Mouse (Mus musculus): ENCODE measurements around the gene Fam20a. TPM values are rescaled to one million over a fixed set of nuclear protein-coding genes. Genes with fewer than 3 reads are reported as not detected.
"Not testable (repeated sequence)": the region's sequence is repeated elsewhere in the genome, so short reads cannot be mapped to it uniquely, and the experiment has no call there.

Fam20a gene
- polyA plus RNA-seq, 1 experiment from 2014 or later: 1.8 TPM

DNA sequence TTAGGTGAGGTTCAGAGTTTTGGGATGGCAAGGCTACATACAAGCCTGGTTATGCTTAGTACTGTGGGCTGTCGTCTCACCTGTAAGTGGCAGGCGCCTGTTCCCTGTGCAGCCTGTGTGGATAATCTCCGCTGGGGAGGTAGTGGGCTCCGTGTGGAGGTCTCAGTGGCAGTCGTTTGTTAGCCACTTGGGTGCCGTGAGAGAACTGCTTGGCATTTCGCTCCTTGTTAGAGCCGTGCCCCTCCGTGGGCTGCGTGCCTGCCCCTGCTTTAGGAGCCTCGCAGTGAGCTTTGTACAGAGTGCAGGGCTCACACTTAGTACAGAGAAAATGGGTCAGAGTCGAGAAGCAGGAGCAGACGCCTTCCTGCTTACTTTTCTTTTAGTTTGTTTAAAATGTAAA is 57.8 kb downstream of the Fam20a start:
- no peak overlapping the region for H3K27ac ChIP-seq
- ATAC-seq (ENCODE audit: low FRiP score, low read depth): no peak
- no peaks in the 10 kb centered on the region for H3K27me3 ChIP-seq (replicated peaks)
- 91% methylated on average over 13 of the region's 13 CpGs for WGBS
- H3K9ac ChIP-seq: no peak overlapping the region
- H3K4me1 ChIP-seq: no peaks in the 10 kb centered on the region
- no peak overlapping the region for H3K4me3 ChIP-seq
- H3K4me2 ChIP-seq (replicated peaks): no peak overlapping the region
- peaks cover 83% of the 10 kb centered on the region for H3K36me3 ChIP-seq
- no peaks in the 10 kb centered on the region for H3K9me3 ChIP-seq

DNA sequence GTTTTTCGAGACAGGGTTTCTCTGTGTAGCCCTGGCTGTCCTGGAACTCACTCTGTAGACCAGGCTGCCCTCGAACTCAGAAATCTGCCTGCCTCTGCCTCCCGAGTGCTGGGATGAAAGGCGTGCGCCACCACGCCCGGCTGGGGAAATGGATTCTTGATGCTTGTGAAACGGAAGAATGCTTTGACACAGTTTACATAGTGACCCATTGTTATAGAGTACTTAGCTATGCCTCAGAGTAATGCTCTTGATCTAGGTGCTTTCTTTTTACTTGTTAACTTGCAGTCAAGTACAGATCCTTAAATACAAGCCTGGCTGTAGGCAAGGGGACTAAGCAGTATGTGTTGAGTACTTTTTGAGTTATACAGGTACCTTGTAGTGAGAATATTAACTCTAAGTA is 61.6 kb downstream of the Fam20a start:
- not testable (repeated sequence) for H3K27me3 ChIP-seq (replicated peaks); H3K9me3 ChIP-seq; H3K4me1 ChIP-seq; H3K4me2 ChIP-seq (replicated peaks); H3K27ac ChIP-seq; ATAC-seq (ENCODE audit: low FRiP score, low read depth); H3K4me3 ChIP-seq; H3K9ac ChIP-seq
- H3K36me3 ChIP-seq: peaks cover 69% of the 10 kb centered on the region
- 93% methylated on average over 8 of the region's 8 CpGs for WGBS

DNA sequence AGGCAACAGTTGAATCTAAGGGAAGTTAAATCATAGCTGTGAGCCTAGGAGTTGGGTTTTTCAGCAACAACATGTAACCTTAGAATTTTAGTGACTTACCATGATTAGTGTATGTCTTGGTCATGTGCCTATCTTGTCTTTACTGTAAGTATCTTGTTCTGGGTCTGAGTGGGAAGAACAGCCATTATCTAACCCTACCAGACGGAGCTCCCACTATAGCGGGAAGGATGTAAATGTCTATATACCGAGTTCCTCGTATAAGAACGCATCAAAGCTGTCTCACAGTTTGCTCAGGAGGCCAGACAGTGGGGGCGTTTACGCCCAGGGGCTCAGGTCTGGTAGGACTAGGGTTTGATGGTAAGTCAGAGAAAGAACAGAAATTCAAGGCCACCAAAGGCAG is 65.8 kb downstream of the Fam20a start:
- H3K9ac ChIP-seq: no peak overlapping the region
- H3K27me3 ChIP-seq (replicated peaks): no peaks in the 10 kb centered on the region
- H3K4me3 ChIP-seq: no peak overlapping the region
- peaks cover 53% of the 10 kb centered on the region for H3K36me3 ChIP-seq
- H3K27ac ChIP-seq: no peak overlapping the region
- peaks cover 18% of the 10 kb centered on the region for H3K4me1 ChIP-seq
- no peak for ATAC-seq (ENCODE audit: low FRiP score, low read depth)
- WGBS: 93% methylated on average over 7 of the region's 7 CpGs
- no peaks in the 10 kb centered on the region for H3K9me3 ChIP-seq
- H3K4me2 ChIP-seq (replicated peaks): no peak overlapping the region

DNA sequence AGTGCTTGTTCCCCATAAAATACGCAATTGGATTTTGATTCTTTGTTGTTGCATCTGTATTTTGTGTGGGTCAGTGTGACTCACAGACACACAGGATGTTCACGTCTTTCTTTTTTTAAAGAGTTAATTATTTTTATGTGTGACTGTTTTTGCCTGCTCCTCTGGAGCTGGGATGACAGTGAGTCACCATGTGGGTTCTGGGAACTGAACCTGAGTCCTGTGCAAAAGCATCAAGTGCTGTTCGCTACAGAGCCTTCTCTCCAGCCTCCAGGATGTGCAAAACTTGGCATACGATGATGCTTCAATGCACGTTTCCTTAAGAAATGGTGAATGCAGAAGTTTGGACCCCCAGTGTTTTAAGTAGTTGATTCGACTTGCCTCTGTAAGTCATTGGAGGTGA is 67.5 kb downstream of the Fam20a start:
- Histone ChIP-seq H3K4me1 (peaks cover 23% of the 10 kb centered on the region), H3K27me3 (replicated peaks) (no peaks in the 10 kb centered on the region), H3K9ac (no peak overlapping the region), H3K36me3 (peaks cover 37% of the 10 kb centered on the region), H3K4me3 (no peak overlapping the region), H3K9me3 (no peaks in the 10 kb centered on the region), H3K27ac (no peak overlapping the region), H3K4me2 (replicated peaks) (no peak overlapping the region)
- ATAC-seq (ENCODE audit: low FRiP score, low read depth): no peak
- 90% methylated on average over 6 of the region's 6 CpGs for WGBS

DNA sequence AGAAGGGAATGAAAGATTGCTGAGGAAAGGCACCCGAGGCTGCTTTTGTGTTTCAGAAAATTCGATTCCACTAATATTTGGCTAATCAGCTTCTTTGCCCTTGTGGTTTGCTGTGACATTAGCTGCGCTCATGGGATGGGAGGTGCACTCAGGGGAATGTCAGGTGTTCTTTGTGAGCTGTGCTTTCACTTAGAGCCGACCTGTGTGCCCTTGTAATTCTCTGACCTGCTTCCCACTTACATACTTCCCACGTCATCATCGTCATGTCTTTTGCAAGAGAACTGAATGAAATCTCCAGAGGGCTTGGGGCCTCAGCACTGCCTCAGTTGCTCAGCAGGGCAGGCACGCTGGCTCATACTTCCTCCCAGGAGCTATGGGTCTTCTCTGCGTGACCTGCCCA is 68.9 kb downstream of the Fam20a start:
- Histone ChIP-seq H3K4me2 (replicated peaks) (peak overlapping the region; percentile 78), H3K27ac (no peak overlapping the region), H3K27me3 (replicated peaks) (no peaks in the 10 kb centered on the region), H3K36me3 (peaks cover 36% of the 10 kb centered on the region), H3K4me1 (peaks cover 30% of the 10 kb centered on the region), H3K4me3 (0 out of 2 replicates have a peak overlapping the region, but pooled peaks have one; percentile 1), H3K9me3 (no peaks in the 10 kb centered on the region), H3K9ac (no peak overlapping the region)
- WGBS: 78% methylated on average over 8 of the region's 8 CpGs
- no peak for ATAC-seq (ENCODE audit: low FRiP score, low read depth)

DNA sequence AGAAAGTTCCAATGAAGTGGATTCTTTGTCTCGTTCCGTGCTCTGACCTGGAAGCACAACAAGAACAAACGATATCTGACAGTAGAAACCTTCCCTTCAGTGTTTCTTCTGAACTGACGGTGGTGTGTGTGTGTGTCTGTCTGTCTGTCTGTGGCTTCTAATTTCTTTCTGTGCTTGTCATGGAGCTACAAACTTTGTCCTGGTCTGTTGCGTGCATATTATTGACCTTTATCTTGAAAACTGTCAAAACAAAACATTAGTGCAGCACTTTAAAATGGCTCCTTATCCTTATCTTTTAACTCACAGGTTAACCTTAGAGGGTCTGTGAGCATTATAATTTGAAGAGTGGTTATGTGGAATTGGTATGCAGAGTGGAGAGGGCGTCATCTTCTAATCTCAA is 69.6 kb downstream of the Fam20a start:
- H3K4me3 ChIP-seq: peak overlapping the region; percentile 99
- H3K9me3 ChIP-seq: no peaks in the 10 kb centered on the region
- H3K27me3 ChIP-seq (replicated peaks): no peaks in the 10 kb centered on the region
- ATAC-seq (ENCODE audit: low FRiP score, low read depth): no peak
- H3K27ac ChIP-seq: no peak overlapping the region
- H3K4me1 ChIP-seq: peaks cover 30% of the 10 kb centered on the region
- peak overlapping the region; percentile 98 for H3K9ac ChIP-seq
- peaks cover 36% of the 10 kb centered on the region for H3K36me3 ChIP-seq
- WGBS: 64% methylated on average over 6 of the region's 6 CpGs
- H3K4me2 ChIP-seq (replicated peaks): peak overlapping the region; percentile 78

DNA sequence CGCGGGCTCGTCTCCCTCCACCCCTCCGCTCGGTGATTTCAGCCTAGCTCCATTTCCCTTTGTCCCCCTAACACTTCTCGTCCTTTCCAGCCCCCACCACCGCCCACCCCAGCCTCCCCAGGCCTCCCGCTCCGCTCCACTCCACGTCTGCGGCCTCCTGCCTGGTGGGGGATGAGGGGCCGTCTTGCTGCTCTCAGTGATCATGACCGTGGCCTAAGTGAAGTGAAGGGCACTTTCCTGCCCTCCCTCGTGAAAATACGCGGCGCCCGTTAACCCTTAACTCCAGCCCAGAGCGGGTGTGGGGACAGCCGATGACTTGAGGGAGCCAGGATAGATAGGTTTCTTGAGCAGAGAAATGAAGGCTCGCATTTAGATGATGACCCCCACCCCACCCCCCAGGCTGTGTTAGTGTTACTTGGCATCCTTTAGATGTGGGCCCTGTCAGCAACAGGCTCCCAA is 70.5 kb downstream of the Fam20a start:
- Histone ChIP-seq H3K4me2 (replicated peaks) (peak overlapping the region; percentile 78), H3K4me1 (peaks cover 30% of the 10 kb centered on the region), H3K9ac (peak overlapping the region; percentile 98), H3K27ac (no peak overlapping the region), H3K4me3 (peak overlapping the region; percentile 99), H3K9me3 (no peaks in the 10 kb centered on the region), H3K36me3 (peaks cover 29% of the 10 kb centered on the region), H3K27me3 (replicated peaks) (no peaks in the 10 kb centered on the region)
- under 1% methylated on average over 21 of the region's 21 CpGs for WGBS
- ATAC-seq (ENCODE audit: low FRiP score, low read depth): 0 out of 2 replicates have a peak, but pooled peaks have one; percentile 1

DNA sequence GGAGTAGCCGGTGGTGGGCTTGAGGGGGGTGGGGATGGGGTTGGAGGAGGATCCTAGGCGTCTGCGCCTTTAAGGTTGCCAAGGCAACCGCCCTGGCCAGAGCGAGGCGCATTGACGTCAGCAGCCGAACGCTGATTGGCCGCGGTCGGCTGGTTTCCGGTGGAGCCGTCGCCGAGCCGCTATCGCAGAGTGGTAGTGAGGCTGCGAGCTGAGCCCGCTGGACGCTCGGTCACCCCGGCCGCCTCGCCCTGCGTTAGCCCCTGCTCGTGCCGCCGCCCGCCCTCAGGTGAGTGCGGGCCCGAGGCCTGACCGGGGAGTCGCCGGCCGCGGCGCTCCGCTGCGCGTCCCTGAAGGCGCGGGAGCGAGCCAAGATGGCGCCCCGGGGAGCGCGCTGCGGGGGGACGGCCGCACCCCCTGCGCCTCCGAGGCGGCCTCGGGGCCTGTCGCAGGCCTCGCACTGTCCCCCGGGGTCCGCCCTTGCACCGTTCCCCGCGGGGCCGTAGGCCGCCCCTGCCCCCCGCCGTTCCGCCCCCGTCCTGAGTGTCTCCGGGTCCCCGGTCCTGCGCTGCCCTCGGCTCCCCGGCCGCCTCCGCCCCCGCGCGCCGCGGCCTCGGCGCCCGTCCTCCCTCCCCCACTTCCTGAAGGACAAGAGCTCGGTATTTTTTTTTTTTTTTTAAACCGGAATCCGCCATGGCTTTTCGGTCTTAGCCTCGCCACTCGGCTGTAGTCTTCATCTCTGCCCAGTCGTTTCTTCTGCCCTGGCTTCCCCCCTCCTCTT is 71.1 kb downstream of the Fam20a start:
- WGBS: under 1% methylated on average over 87 of the region's 90 CpGs
- peak; percentile 96 for ATAC-seq (ENCODE audit: low FRiP score, low read depth)

DNA sequence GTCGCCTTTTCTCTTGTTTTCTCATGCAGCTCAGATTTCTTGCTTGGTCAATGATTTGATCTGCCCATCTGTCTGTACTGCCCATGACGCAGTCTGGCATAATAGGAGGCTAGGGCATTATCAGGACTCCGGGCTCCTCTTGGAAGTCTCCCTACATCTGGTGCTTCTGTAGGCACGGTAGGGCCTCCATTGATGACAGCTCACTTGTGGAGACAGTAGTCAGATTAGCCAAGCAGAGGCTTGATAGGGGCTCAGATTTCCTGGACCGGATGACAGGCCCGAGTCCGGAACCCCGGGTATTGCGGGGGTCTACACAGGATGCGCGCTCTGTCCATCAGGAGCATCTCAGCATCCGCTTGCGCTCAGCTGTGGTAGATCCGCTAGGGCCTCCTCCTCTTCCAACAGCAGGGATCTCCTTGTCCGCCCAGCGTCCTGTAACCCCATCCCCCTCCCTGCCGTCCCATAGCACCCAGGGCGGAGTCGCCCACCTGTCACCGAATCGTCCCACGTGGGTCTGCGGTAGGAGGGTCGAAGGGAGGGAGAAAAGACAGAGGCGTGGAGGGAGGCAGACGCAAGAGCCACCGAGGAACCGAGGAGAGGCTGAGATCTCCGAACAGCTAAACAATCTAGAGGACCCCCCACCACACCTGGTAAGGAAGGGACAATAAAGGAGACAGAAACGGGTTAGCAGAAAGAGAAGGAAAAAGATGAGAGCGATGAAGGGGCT is 71.9 kb downstream of the Fam20a start:
- peak overlapping the region; percentile 78 for H3K4me2 ChIP-seq (replicated peaks)
- peak overlapping the region; percentile 99 for H3K4me3 ChIP-seq
- H3K36me3 ChIP-seq: peaks cover 15% of the 10 kb centered on the region
- H3K27me3 ChIP-seq (replicated peaks): no peaks in the 10 kb centered on the region
- H3K9ac ChIP-seq: peak overlapping the region; percentile 98
- no peaks in the 10 kb centered on the region for H3K9me3 ChIP-seq
- H3K4me1 ChIP-seq: peaks cover 30% of the 10 kb centered on the region
- ATAC-seq (ENCODE audit: low FRiP score, low read depth): peak; percentile 86
- H3K27ac ChIP-seq: peak overlapping the region; percentile 82
- WGBS: 1% methylated on average over 31 of the region's 31 CpGs

More for the DNA sequence above, 71.1 kb downstream of the Fam20a start:
- H3K4me1 ChIP-seq: peaks cover 30% of the 10 kb centered on the region
- H3K4me3 ChIP-seq: peak overlapping the region; percentile 99
- H3K27me3 ChIP-seq (replicated peaks): no peaks in the 10 kb centered on the region
- H3K9ac ChIP-seq: peak overlapping the region; percentile 98
- H3K4me2 ChIP-seq (replicated peaks): peak overlapping the region; percentile 78
- peaks cover 23% of the 10 kb centered on the region for H3K36me3 ChIP-seq
- H3K27ac ChIP-seq: peak overlapping the region; percentile 93
- H3K9me3 ChIP-seq: no peaks in the 10 kb centered on the region

DNA sequence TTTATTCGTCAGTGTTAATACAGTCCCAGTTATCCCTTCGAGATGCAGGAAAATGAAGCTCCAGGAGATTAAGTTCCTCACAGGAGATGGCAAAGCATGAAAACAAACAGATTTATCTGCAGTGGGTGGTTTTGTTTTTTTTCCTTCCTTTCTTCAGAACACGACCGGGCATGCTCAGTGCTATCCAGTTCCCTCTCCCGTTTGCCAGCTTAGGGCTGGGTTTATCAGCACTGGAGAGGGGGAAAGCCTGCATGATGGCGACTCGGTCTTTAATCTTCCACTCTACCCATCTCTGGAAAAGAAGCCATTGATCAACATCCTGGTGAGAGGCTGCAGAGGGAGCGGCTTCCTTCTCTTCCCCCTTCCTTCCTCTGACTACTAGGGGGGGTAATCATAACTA is 72.9 kb downstream of the Fam20a start, which contains the start of gene Prkar1a:
Prkar1a (plus strand) TSS at position 200 of the 400 bp plus-strand sequence.
- no peak for ATAC-seq (ENCODE audit: low FRiP score, low read depth)
- 44% methylated on average over 8 of the region's 8 CpGs for WGBS

DNA sequence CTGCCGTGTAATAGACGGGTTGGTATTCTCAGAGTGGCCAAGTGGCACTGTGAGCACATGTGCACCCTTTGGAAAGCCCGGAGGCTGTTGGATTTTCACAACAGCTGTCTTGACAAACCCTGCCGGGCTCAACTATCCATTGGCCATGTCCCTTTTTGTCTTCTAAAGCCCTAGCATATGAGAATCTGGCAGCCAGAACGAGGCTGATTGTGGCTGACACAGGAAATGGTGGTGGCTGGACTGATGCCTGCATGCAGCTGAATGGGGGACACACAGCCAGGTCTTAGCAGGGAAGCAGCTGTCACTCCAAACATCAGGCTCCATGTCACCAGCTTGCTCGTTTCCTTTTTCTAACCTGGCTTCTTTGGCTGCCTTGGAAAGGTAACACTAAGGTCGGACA is 73.6 kb downstream of the Fam20a start:
- H3K9ac ChIP-seq: no peak overlapping the region
- ATAC-seq (ENCODE audit: low FRiP score, low read depth): no peak
- no peaks in the 10 kb centered on the region for H3K9me3 ChIP-seq
- no peaks in the 10 kb centered on the region for H3K36me3 ChIP-seq
- H3K4me2 ChIP-seq (replicated peaks): 0 out of 2 replicates have a peak overlapping the region, but pooled peaks have one; percentile 78
- no peak overlapping the region for H3K27ac ChIP-seq
- no peaks in the 10 kb centered on the region for H3K27me3 ChIP-seq (replicated peaks)
- no peak overlapping the region for H3K4me3 ChIP-seq
- H3K4me1 ChIP-seq: peaks cover 27% of the 10 kb centered on the region
- WGBS: 64% methylated on average over 7 of the region's 7 CpGs

More for the DNA sequence above, 72.9 kb downstream of the Fam20a start, which contains the start of gene Prkar1a:
- Histone ChIP-seq H3K9ac (peak within 1 kb of the TSS; percentile 98), H3K27me3 (replicated peaks) (no peaks in the 10 kb centered on the region), H3K4me2 (replicated peaks) (peak within 1 kb of the TSS; percentile 78), H3K9me3 (no peaks in the 10 kb centered on the region), H3K4me1 (peaks cover 30% of the 10 kb centered on the region), H3K4me3 (peak within 1 kb of the TSS; percentile 99), H3K27ac (peak within 1 kb of the TSS; percentile 82), H3K36me3 (peaks cover 7% of the 10 kb centered on the region)

DNA sequence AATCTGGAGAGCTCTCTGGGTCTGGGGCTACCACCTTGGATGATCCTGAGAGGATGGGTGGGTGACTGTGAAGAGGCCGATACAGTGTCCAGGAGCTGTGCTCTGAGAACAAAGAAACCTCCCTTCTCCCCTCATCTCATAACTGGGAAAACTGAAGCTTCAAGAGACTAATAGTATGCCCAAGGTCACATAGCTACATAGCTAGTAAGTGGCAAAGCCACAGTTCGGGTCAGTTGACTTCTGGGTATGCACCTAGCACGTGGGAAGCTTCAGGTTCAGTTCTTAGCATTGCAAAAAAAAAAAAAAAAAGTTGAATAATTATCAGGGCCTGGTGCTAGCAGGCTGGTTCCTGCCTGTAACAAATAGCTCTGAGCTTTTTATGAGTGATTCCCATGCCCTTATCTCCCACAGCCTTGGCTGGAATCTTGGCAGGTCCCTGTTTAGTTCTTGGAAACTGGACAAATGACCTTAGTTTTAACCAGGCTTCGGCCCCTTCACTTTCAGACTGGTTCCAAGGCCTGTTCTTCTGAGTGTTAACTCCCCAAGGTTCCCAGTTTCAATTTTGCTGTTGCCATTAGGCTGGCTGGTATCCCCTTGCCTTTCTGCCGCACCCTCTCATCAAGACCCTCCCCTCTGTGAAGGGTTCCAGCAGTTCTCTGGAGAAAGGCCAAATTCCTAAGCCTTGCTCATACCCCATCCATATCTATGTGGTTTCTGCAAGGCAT is 80.4 kb downstream of the Fam20a start:
- H3K4me3 ChIP-seq: no peak overlapping the region
- H3K9me3 ChIP-seq: no peaks in the 10 kb centered on the region
- no peak overlapping the region for H3K9ac ChIP-seq
- H3K27ac ChIP-seq: no peak overlapping the region
- 80% methylated on average over 5 of the region's 5 CpGs for WGBS
- H3K36me3 ChIP-seq: no peaks in the 10 kb centered on the region
- H3K4me2 ChIP-seq (replicated peaks): no peak overlapping the region
- H3K27me3 ChIP-seq (replicated peaks): no peaks in the 10 kb centered on the region
- H3K4me1 ChIP-seq: no peaks in the 10 kb centered on the region
- ATAC-seq (ENCODE audit: low FRiP score, low read depth): no peak

All from neural tube, embryonic 12.5 days (tissue).